Mouse (Mus musculus) forebrain, embryonic 15.5 days (tissue): ENCODE results near the gene Phb2. TPM values are rescaled to one million over a fixed set of nuclear protein-coding genes. Genes with fewer than 3 reads are reported as not detected.

Experiments used
- ATAC-seq: fragments of 200-750 bp; cut with Nextera tagmentation; replicated peaks from 2 replicates; pipeline ENCODE4 v1.8.0; 2017; ENCODE audit warnings: mild to moderate bottlenecking, moderate TSS enrichment, moderate library complexity
- H3K27ac ChIP-seq: fragments of 300-500 bp; sonication (generic); replicated peaks from 2 replicates; pipeline ENCODE4 v1.5.1; 2015; ENCODE audit warnings: mild to moderate bottlenecking, inconsistent platforms
- H3K27me3 ChIP-seq: fragments of 300-500 bp; sonication (generic); 2 replicates; pipeline ENCODE4 v1.6.1; 2015; ENCODE audit warnings: inconsistent platforms
- H3K36me3 ChIP-seq: fragments of 300-500 bp; sonication (generic); 2 replicates; pipeline ENCODE4 v1.6.1; 2015; ENCODE audit warnings: mild to moderate bottlenecking, inconsistent platforms
- H3K4me1 ChIP-seq: fragments of 300-500 bp; sonication (generic); 2 replicates; pipeline ENCODE4 v1.6.1; 2015; ENCODE audit warnings: inconsistent platforms
- H3K4me2 ChIP-seq: fragments of 300-500 bp; sonication (generic); replicated peaks from 2 replicates; pipeline ENCODE4 v1.6.1; 2015; ENCODE audit warnings: mild to moderate bottlenecking, inconsistent platforms
- H3K4me3 ChIP-seq: fragments of 300-500 bp; sonication (generic); 2 replicates; pipeline ENCODE4 v1.5.1; 2015; ENCODE audit warnings: mild to moderate bottlenecking, inconsistent platforms
- H3K9ac ChIP-seq: fragments of 300-500 bp; sonication (generic); replicated peaks from 2 replicates; pipeline ENCODE4 v1.6.1; 2015; ENCODE audit warnings: mild to moderate bottlenecking, inconsistent platforms
- H3K9me3 ChIP-seq: fragments of 300-500 bp; sonication (generic); 2 replicates; pipeline ENCODE4 v1.6.1; 2016; ENCODE audit warnings: inconsistent platforms
- WGBS: fragments of 180-500 bp; shearing (Covaris S2); methylation state at CpG from one replicate; pipeline ENCODE4 v1.1.7; 2015; ENCODE audit warnings: mixed read lengths; 5-methylcytosine and 5-hydroxymethylcytosine counted together
- polyA plus RNA-seq: library from polyadenylated mRNA; unstranded; fragments of >200 nt; fragmentation: Nextera tagmentation; extraction: Ambion mirVana; gene quantifications from 2 replicates; pipeline ENCODE4 v1.2.1, GENCODE M21; 2015

Gene Phb2
- 271 and 275 TPM in 2 replicates for polyA plus RNA-seq

GRCm38 (mm10) chr6:124711824-124712782, at the start of gene Phb2, which contains the start of gene Emg1:
Gene Phb2 (plus strand): TSS chr6:124712336.
Gene Emg1 (minus strand): TSS chr6:124712178.
- no peaks in the 10 kb centered on the region for H3K27me3 ChIP-seq
- peak within 1 kb of the TSS; percentile 79 for H3K4me2 ChIP-seq
- peak within 1 kb of the TSS; percentile 99 for H3K4me3 ChIP-seq
- H3K9ac ChIP-seq: peak within 1 kb of the TSS; percentile 92
- ATAC-seq: peak; percentile 96
- H3K4me1 ChIP-seq: peaks cover 44% of the 10 kb centered on the region
- under 1% methylated on average over 75 of the region's 76 CpGs for WGBS
- no peaks in the 10 kb centered on the region for H3K9me3 ChIP-seq
- peak within 1 kb of the TSS; percentile 78 for H3K27ac ChIP-seq
- peaks cover 32% of the 10 kb centered on the region for H3K36me3 ChIP-seq

- ATAC-seq: peak; percentile 97
- Histone ChIP-seq H3K27ac (peak within 1 kb of the TSS; percentile 75), H3K9ac (peak within 1 kb of the TSS; percentile 60), H3K9me3 (no peaks in the 10 kb centered on the region), H3K4me3 (peak within 1 kb of the TSS; percentile 84), H3K4me1 (peaks cover 11% of the 10 kb centered on the region), H3K36me3 (no peaks in the 10 kb centered on the region), H3K4me2 (peak within 1 kb of the TSS; percentile 57), H3K27me3 (no peaks in the 10 kb centered on the region)
- WGBS: under 1% methylated on average over 61 of the region's 87 CpGs
These were observed 49.4 kb upstream of the Phb2 start, which contains the start of gene Lpcat3 for GRCm38 (mm10) chr6:124662477-124663423. Gene Lpcat3 (plus strand): TSS chr6:124663027.

GRCm38 (mm10) chr6:124663424-124663795, 48.7 kb upstream of the Phb2 start:
- WGBS: 21% methylated on average over 13 of the region's 13 CpGs

GRCm38 (mm10) chr6:124664256-124664655, 47.9 kb upstream of the Phb2 start:
- Histone ChIP-seq H3K9me3 (no peaks in the 10 kb centered on the region), H3K27ac (no peak overlapping the region), H3K27me3 (no peaks in the 10 kb centered on the region), H3K4me1 (peaks cover 11% of the 10 kb centered on the region), H3K4me2 (no peak overlapping the region; the same call in 1 of the 2 replicates), H3K4me3 (no peak overlapping the region), H3K36me3 (no peaks in the 10 kb centered on the region), H3K9ac (no peak overlapping the region)
- ATAC-seq: no peak
- 88% methylated on average over 7 of the region's 7 CpGs for WGBS

More at GRCm38 (mm10) chr6:124663424-124663795, 48.7 kb upstream of the Phb2 start:
- H3K4me3 ChIP-seq: peak overlapping the region; percentile 84
- peak overlapping the region; percentile 75 for H3K27ac ChIP-seq
- no peak for ATAC-seq
- no peaks in the 10 kb centered on the region for H3K36me3 ChIP-seq
- H3K4me2 ChIP-seq: peak overlapping the region; percentile 57
- H3K9me3 ChIP-seq: no peaks in the 10 kb centered on the region
- peak overlapping the region; percentile 60 for H3K9ac ChIP-seq
- H3K27me3 ChIP-seq: no peaks in the 10 kb centered on the region
- peaks cover 11% of the 10 kb centered on the region for H3K4me1 ChIP-seq

- Histone ChIP-seq H3K4me2 (no peak overlapping the region), H3K27me3 (no peaks in the 10 kb centered on the region), H3K4me3 (no peak overlapping the region), H3K9ac (no peak overlapping the region), H3K27ac (no peak overlapping the region), H3K4me1 (peaks cover 11% of the 10 kb centered on the region), H3K36me3 (no peaks in the 10 kb centered on the region), H3K9me3 (no peaks in the 10 kb centered on the region)
- WGBS: 93% methylated on average over 10 of the region's 10 CpGs
- no peak for ATAC-seq
These were observed 47.1 kb upstream of the Phb2 start for GRCm38 (mm10) chr6:124665011-124665410.

- Histone ChIP-seq H3K9me3 (no peaks in the 10 kb centered on the region), H3K4me1 (no peaks in the 10 kb centered on the region), H3K36me3 (no peaks in the 10 kb centered on the region), H3K27me3 (no peaks in the 10 kb centered on the region), H3K27ac (no peak overlapping the region), H3K9ac (no peak overlapping the region), H3K4me2 (no peak overlapping the region), H3K4me3 (no peak overlapping the region)
- ATAC-seq: no peak
- 90% methylated on average over 11 of the region's 11 CpGs for WGBS
These were observed 42.8 kb upstream of the Phb2 start for GRCm38 (mm10) chr6:124669234-124669859.

GRCm38 (mm10) chr6:124670281-124670900, 41.7 kb upstream of the Phb2 start:
- no peak for ATAC-seq
- Histone ChIP-seq H3K9ac (no peak overlapping the region), H3K4me3 (no peak overlapping the region), H3K27ac (no peak overlapping the region), H3K4me2 (no peak overlapping the region), H3K4me1 (no peaks in the 10 kb centered on the region), H3K9me3 (no peaks in the 10 kb centered on the region), H3K27me3 (no peaks in the 10 kb centered on the region), H3K36me3 (no peaks in the 10 kb centered on the region)
- 96% methylated on average over 7 of the region's 7 CpGs for WGBS

GRCm38 (mm10) chr6:124672100-124672499, 40.0 kb upstream of the Phb2 start:
- H3K4me1 ChIP-seq: no peaks in the 10 kb centered on the region
- no peak overlapping the region for H3K4me2 ChIP-seq
- WGBS: 51% methylated on average over 6 of the region's 6 CpGs
- H3K4me3 ChIP-seq: no peak overlapping the region
- H3K9ac ChIP-seq: no peak overlapping the region
- no peak overlapping the region for H3K27ac ChIP-seq
- no peak for ATAC-seq
- no peaks in the 10 kb centered on the region for H3K36me3 ChIP-seq
- H3K27me3 ChIP-seq: no peaks in the 10 kb centered on the region
- no peaks in the 10 kb centered on the region for H3K9me3 ChIP-seq

GRCm38 (mm10) chr6:124673619-124674018, 38.5 kb upstream of the Phb2 start:
- 89% methylated on average over 9 of the region's 9 CpGs for WGBS
- Histone ChIP-seq H3K4me2 (no peak overlapping the region), H3K9me3 (no peaks in the 10 kb centered on the region), H3K4me1 (no peaks in the 10 kb centered on the region), H3K4me3 (no peak overlapping the region), H3K27me3 (no peaks in the 10 kb centered on the region), H3K9ac (no peak overlapping the region), H3K27ac (no peak overlapping the region), H3K36me3 (no peaks in the 10 kb centered on the region)
- no peak for ATAC-seq

GRCm38 (mm10) chr6:124674591-124674990, 37.5 kb upstream of the Phb2 start:
- Histone ChIP-seq H3K27ac (no peak overlapping the region), H3K9me3 (no peaks in the 10 kb centered on the region), H3K4me1 (no peaks in the 10 kb centered on the region), H3K27me3 (no peaks in the 10 kb centered on the region), H3K9ac (no peak overlapping the region), H3K4me3 (no peak overlapping the region), H3K36me3 (no peaks in the 10 kb centered on the region), H3K4me2 (no peak overlapping the region)
- 95% methylated on average over 7 of the region's 7 CpGs for WGBS
- no peak for ATAC-seq

- Histone ChIP-seq H3K36me3 (no peaks in the 10 kb centered on the region), H3K4me1 (no peaks in the 10 kb centered on the region), H3K4me2 (no peak overlapping the region), H3K9ac (no peak overlapping the region), H3K4me3 (no peak overlapping the region), H3K27me3 (no peaks in the 10 kb centered on the region), H3K27ac (no peak overlapping the region), H3K9me3 (no peaks in the 10 kb centered on the region)
- ATAC-seq: no peak
- WGBS: 86% methylated on average over 6 of the region's 6 CpGs
These were observed 36.0 kb upstream of the Phb2 start for GRCm38 (mm10) chr6:124676171-124676570.
